Mouse (Mus musculus) left cerebral cortex, adult 8-10 months (tissue): ENCODE measurements around the gene Vps45. TPM values are rescaled to one million over a fixed set of nuclear protein-coding genes. Genes with fewer than 3 reads are reported as not detected.

Experiments
- DNase-seq, 2 experiments: peaks; one replicate each; pipeline ENCODE4 v3.0.0; 2022; ENCODE audit warnings: low spot score in 2 of 2
- total RNA-seq, 4 experiments: library from RNA; stranded (reverse); gene quantifications; 2 replicates each; pipeline ENCODE4 v1.2.4; 2022

Gene Vps45
- 10 to 100 TPM; 44.9 to 55.2 (median 50.3) TPM for total RNA-seq

- DNase-seq, result peak; percentile 59 to 63
Observed at GRCm38 (mm10) chr3:96058231-96058896, at the start of gene Vps45. Vps45 (minus strand) TSS chr3:96058466.

GRCm38 (mm10) chr3:96106151-96106550 lies 47.9 kb upstream of the Vps45 start:
- no peak for DNase-seq

- no peak for DNase-seq
Observed at GRCm38 (mm10) chr3:96105232-96105747, 47.0 kb upstream of the Vps45 start.

- peak; percentile 64 to 67 for DNase-seq
Observed at GRCm38 (mm10) chr3:96104261-96105065, 46.2 kb upstream of the Vps45 start, which contains the start of gene Otud7b. Otud7b (plus strand) TSS chr3:96104527.

- DNase-seq, result no peak
Observed at GRCm38 (mm10) chr3:96103901-96104260, 45.6 kb upstream of the Vps45 start.

- DNase-seq, result peak in 1 of 2 experiments; percentile 77
Observed at GRCm38 (mm10) chr3:96102100-96102872, 44.0 kb upstream of the Vps45 start.

- DNase-seq, result no peak
Observed at GRCm38 (mm10) chr3:96098616-96099267, 40.5 kb upstream of the Vps45 start.

GRCm38 (mm10) chr3:96098168-96098567 lies 39.9 kb upstream of the Vps45 start:
- DNase-seq, result no peak

- no peak for DNase-seq
Observed at GRCm38 (mm10) chr3:96094203-96094602, 35.9 kb upstream of the Vps45 start.

GRCm38 (mm10) chr3:96093509-96093908 lies 35.2 kb upstream of the Vps45 start:
- no peak for DNase-seq

GRCm38 (mm10) chr3:96091966-96092365 lies 33.7 kb upstream of the Vps45 start:
- no peak for DNase-seq

GRCm38 (mm10) chr3:96091146-96091545 lies 32.9 kb upstream of the Vps45 start:
- DNase-seq, result no peak

- DNase-seq, result no peak
Observed at GRCm38 (mm10) chr3:96089882-96090489, 31.7 kb upstream of the Vps45 start.

- no peak for DNase-seq
Observed at GRCm38 (mm10) chr3:96087801-96088200, 29.5 kb upstream of the Vps45 start.

GRCm38 (mm10) chr3:96087219-96087618 lies 29.0 kb upstream of the Vps45 start:
- DNase-seq, result no peak

- no peak for DNase-seq
Observed at GRCm38 (mm10) chr3:96084146-96084755, 26.0 kb upstream of the Vps45 start.

GRCm38 (mm10) chr3:96082714-96083508 lies 24.6 kb upstream of the Vps45 start:
- no peak for DNase-seq

GRCm38 (mm10) chr3:96082100-96082499 lies 23.8 kb upstream of the Vps45 start:
- DNase-seq, result no peak

- DNase-seq, result no peak
Observed at GRCm38 (mm10) chr3:96081650-96082049, 23.4 kb upstream of the Vps45 start.
